Mouse (Mus musculus): ENCODE data around the gene Klk1.
A peak's percentile ranks its signal among the peaks of the same experiment; 100 is the strongest.

Gene Klk1

GRCm38 (mm10) chr7:44254930-44255329 lies 29.8 kb downstream of the Klk1 start:
- DNase-seq: no peak

DNA sequence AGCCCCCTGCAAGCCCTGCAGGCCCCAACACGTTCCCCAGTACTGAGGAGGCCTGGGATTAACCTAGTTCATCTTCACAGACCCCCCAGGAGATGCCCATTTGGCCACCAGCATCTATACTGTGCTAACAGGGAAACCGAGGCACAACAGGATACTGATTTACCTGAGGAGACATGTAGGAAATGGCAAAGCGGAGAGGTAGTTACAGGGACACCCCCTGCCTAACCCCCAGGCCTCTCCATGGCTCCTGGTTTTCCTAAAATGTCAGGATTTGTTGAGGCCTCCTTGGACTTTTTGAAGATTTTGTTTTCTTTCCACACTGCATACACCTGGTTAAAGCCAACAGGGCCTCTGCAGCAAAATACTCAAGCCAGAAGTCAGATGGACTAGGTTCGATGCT lies 32.1 kb downstream of the Klk1 start, which contains the start of gene Acp4:
Gene Acp4, minus strand, starts transcription at position 101 of the 400 bp plus-strand sequence.
- DNase-seq: no peak

DNA sequence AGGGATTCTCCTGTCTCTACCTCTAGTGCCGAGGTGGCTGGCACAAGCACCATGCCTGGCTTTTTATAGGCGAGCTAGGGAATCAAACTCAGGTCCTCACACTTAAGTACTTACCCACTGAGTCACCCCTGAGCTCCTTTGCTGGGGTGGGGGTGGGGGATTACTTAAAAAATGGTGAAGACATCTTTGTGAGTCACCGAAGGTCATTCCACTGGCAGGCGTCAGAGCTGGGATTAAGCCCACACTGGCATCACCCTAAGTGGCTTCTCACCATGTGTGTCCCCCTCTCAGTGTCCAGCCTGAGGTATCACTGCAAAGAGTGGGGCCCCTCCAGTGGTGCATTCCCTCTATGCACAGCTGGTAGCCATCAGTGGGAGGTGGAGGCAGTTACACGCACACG lies 35.2 kb downstream of the Klk1 start:
- no peak for DNase-seq

DNA sequence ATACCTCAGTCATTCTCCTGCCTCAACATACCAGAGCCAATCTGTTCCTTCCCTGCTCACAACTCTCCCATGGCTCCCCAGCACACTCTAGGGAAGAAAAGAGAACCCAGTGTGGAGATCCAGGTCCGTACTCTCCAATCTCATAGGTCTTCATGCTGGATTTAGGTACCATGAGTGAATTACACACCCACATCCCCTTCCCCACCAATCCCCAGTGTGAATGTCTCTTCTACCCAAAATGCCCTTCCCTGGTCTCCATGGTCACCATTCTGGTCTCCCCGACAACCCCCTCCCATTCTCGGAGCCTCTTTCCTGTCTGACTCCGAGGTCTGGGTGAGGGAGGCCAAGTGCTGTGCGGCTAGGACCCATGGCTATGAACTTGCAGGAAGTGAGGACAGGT lies 36.0 kb downstream of the Klk1 start, which contains the start of gene Gm15517:
Gene Gm15517, plus strand, starts transcription at position 301 of the 400 bp plus-strand sequence.
- no peak for DNase-seq

DNA sequence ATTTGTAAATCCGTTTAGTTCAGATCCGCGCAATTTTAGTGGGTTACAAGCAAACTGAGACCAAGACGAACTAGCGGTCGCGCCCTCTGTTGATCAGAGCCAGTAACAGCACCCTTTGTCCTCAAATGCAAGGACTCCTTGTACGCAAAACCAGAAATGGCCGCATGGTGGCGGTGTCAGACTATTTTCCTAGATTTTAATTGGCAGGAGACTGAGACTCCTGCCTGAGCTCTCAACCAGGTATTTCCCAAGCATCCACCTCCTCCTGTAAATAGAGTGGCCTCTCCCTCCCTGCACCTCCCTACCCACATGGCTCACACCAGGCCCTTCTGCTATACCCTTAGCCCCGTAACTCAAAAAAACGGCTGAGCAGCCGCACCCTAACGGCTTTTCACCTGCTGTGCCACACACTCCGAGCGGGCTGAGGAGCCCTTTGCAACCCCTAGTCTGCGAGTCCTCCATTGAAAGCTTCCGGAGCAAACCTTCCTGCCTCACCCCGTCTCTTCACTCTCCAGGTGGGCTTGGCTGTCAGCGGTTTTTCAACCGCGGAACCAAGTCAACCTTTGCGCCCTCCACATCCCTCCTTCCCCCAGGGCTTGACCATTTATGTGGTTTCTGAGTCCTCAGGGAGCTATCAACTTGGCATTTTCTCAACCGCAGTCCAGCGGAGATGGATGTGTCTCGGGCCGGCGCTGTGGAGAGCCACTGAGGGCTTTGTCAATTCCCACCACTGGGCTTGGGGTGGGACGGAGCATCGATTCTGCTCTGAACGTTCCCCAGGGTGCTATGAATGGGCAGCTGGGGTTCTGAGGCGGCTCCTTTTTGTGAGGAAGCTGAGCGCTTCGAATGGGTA lies 37.9 kb downstream of the Klk1 start:
- peak; percentile 93 for DNase-seq

- DNase-seq: no peak
Measured at GRCm38 (mm10) chr7:44268117-44268516, 43.0 kb downstream of the Klk1 start.

DNA sequence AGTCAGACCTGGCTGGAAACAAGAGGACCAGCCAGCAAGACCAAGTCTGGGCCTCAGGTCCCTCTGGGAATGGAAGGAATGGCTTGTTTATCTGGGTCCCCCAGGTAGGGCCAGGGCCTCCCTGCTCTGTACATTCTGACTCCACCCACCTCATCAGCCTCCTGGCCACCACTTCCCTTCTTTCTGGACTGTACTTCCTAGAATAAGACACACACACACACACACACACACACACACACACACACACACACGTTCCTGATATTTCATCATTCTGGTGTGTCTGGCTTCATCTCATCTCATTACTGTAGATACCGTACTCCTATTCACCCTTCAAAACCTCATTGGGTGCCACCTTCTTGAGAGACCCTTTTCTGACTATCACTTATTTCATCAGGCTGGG lies 44.2 kb downstream of the Klk1 start:
- DNase-seq: no peak

DNA sequence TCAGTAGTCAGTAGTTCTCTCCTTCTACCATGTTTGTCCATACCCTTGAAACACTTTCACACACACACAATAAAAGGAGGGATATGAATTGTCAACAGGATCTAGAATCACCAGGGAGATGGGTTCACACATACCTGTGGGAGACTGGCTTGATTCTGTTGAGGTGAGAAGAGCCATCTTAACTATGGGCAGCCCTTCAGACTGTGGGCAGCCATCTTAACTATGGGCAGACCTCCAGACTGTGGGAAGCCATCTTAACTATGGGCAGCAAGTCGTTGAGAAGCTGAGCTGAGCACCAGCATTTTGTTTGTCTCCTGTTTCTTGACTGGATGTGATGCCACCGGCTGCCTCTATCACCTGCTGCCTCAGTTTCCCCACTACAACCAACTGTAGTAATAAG lies 46.1 kb downstream of the Klk1 start:
- DNase-seq: no peak

DNA sequence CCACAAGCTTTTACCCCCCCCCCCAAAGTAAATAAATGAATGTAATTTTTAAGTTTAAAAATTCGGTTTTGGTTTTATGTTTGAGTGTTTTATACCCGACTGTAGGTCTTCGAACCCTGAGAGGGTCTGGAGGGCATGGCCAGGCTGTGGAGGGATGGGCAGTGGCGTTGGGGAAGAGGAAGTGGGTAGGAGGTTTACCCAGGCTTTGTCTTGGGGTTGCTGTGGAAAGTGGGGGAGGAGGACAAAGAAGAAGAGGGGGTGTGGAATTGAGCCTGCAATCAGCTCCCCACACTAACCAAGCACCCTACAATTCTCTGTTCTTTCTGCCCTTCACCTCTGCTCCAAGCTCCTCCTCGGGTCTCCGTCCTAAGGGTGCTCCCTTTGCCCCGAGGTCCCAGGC lies 47.4 kb downstream of the Klk1 start:
- no peak for DNase-seq

GRCm38 (mm10) chr7:44273446-44273845 lies 48.3 kb downstream of the Klk1 start:
- no peak for DNase-seq

GRCm38 (mm10) chr7:44274096-44274495 lies 48.9 kb downstream of the Klk1 start:
- DNase-seq: no peak

DNA sequence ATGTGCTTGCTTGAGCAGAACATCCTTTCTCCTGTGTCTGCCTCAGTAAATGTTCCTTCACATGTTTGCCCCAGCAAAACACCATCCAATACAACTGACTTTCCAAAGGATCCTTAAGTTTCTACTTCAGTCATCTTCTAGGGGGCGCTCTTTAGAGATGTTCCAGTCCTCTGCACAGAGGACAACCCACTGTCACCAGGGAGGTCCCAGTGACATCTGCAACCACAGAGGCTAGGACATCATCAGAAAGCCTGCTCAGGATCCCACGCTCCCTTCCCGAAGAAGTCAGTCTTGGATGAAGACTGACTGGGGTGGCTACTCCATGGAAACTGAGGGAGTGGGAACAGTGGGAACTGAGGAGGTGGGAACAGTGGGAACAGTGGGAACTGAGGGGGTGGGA lies 50.4 kb downstream of the Klk1 start:
- no peak for DNase-seq

- DNase-seq: no peak
Measured at GRCm38 (mm10) chr7:44276461-44277249, 51.5 kb downstream of the Klk1 start.

DNA sequence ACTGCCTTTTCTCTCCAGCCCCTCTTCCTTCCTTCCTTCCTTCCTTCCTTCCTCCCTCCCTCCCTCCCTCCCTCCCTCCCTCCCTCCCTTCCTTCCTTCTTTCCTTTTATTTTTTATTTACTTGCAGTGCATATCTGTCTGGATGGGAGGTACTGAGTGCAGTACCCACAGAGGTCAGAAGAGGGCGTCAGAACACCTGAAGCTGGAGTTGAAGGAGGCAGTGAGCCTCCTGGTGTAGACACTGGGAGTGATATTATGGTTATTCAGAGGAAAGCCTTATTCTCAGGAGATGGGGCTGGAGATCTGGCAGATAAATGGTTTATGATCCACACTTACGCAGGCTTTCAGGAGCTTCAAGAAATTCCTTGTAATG lies 52.1 kb downstream of the Klk1 start:
- peak; percentile 64 for DNase-seq
